Mouse (Mus musculus) forebrain, embryonic 14.5 days (tissue): ENCODE measurements around the gene Gm21627. TPM values are rescaled to one million over a fixed set of nuclear protein-coding genes. Genes with fewer than 3 reads are reported as not detected.
"Not testable (repeated sequence)": the region's sequence is repeated elsewhere in the genome, so short reads cannot be mapped to it uniquely, and the experiment has no call there.

ENCODE experiments used
- ATAC-seq: fragments of 200-750 bp; cut with Nextera tagmentation; 2 replicates; pipeline ENCODE4 v1.8.0; 2017; ENCODE audit warnings: mild to moderate bottlenecking, moderate library complexity
- DNase-seq: peaks from one replicate; pipeline ENCODE4 v3.0.0-alpha.2; 2015; ENCODE audit warnings: low spot score
- H3K27ac ChIP-seq: fragments of 300-500 bp; sonication (generic); 2 replicates; pipeline ENCODE4 v1.5.1; 2014; ENCODE audit warnings: low read depth, mild to moderate bottlenecking, control low read depth, low read length, moderate library complexity
- H3K27me3 ChIP-seq: fragments of 300-500 bp; sonication (generic); replicated peaks from 2 replicates; pipeline ENCODE4 v1.6.1; 2014; ENCODE audit warnings: low read length, control low read depth, mixed read lengths; ENCODE audit not compliant: control insufficient read depth, insufficient read depth
- H3K36me3 ChIP-seq: fragments of 300-500 bp; sonication (generic); 2 replicates; pipeline ENCODE4 v1.6.1; 2014; ENCODE audit warnings: low read length, control low read depth; ENCODE audit not compliant: control insufficient read depth, insufficient read depth
- H3K4me1 ChIP-seq: fragments of 300-500 bp; sonication (generic); 2 replicates; pipeline ENCODE4 v1.6.1; 2014; ENCODE audit warnings: antibody characterized with exemption, low read length, control low read depth; ENCODE audit not compliant: control insufficient read depth, insufficient read depth
- H3K4me2 ChIP-seq: fragments of 300-500 bp; sonication (generic); 2 replicates; pipeline ENCODE4 v1.6.1; 2014; ENCODE audit warnings: mild to moderate bottlenecking, control low read depth, low read length
- H3K4me3 ChIP-seq: fragments of 300-500 bp; sonication (generic); 2 replicates; pipeline ENCODE4 v1.5.1; 2014; ENCODE audit warnings: low read depth, low read length, control low read depth
- H3K9ac ChIP-seq: fragments of 300-500 bp; sonication (generic); 2 replicates; pipeline ENCODE4 v1.6.1; 2014; ENCODE audit warnings: mild to moderate bottlenecking, low read length, control low read depth, moderate library complexity
- H3K9me3 ChIP-seq: fragments of 300-500 bp; sonication (generic); replicated peaks from 2 replicates; pipeline ENCODE4 v1.6.1; 2016; ENCODE audit warnings: low read length, control low read depth, mixed read lengths; ENCODE audit not compliant: control insufficient read depth
- WGBS: fragments of 180-500 bp; shearing (Covaris S2); extraction: QIAGEN DNeasy Blood & Tissue Kit; methylation state at CpG from one replicate; pipeline ENCODE4 v1.1.7; 2014; 5-methylcytosine and 5-hydroxymethylcytosine counted together
- polyA plus RNA-seq: library from polyadenylated mRNA; unstranded; fragments of >200 nt; fragmentation: Nextera tagmentation; extraction: Ambion mirVana; gene quantifications from 2 replicates; pipeline ENCODE4 v1.2.1, GENCODE M21; 2014

The Gm21627 gene
- polyA plus RNA-seq, result not detected in 2 replicates

- H3K4me3 ChIP-seq, H3K9ac ChIP-seq, DNase-seq, ATAC-seq, H3K36me3 ChIP-seq, H3K27ac ChIP-seq, H3K4me2 ChIP-seq, H3K27me3 ChIP-seq, H3K4me1 ChIP-seq, H3K9me3 ChIP-seq: not testable (repeated sequence)
- WGBS, result no CpG with 5 or more reads among the region's 6 CpGs
Observed at GRCm38 (mm10) chrY:63228127-63228526, at the start of gene Gm21627. Gene Gm21627, plus strand, starts transcription at chrY:63228427.
